Mouse (Mus musculus): ENCODE measurements around the gene Gna13. TPM values are rescaled to one million over a fixed set of nuclear protein-coding genes. Genes with fewer than 3 reads are reported as not detected.

Gna13 gene
- polyA plus RNA-seq, 1 experiment, result 24.1 TPM

DNA sequence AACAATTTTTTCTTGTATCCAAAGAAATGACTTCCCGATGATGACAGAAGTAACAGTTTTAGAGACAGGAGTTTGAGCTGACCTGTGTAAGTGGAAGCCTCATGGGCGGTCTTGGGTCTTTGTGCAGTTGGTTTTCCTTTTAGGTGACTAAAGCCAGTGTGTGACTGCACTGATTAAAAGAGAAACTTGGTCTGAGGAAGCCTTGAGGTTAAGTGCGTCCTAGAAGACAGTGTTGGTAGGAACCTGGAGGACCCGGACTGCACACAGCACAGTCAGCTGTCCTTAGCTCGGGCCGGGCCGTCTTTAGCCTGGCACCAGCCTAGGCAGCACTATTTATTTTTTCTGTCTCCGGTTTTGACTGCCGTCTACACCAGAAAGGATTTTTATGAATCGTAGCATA, 2.2 kb downstream of the Gna13 start:
- no peak overlapping the region for H3ac ChIP-seq (ENCODE audit: control insufficient read depth, insufficient read length)
- no peak for TF ChIP-seq SRF (IDR thresholded peaks at IDR 0.05; ENCODE audit: control insufficient read depth, insufficient read length, low read depth)
- TF ChIP-seq TCF12 (IDR thresholded peaks at IDR 0.05; ENCODE audit: insufficient read depth, poor library complexity, severe bottlenecking), result no peak
- no peak for TF ChIP-seq MAX (IDR thresholded peaks at IDR 0.05; ENCODE audit: low read depth)
- TF ChIP-seq POLR2A (IDR thresholded peaks at IDR 0.05; ENCODE audit: insufficient read length, low read depth), result no peak
- TF ChIP-seq MYOD1 (IDR thresholded peaks at IDR 0.05; ENCODE audit: control insufficient read depth in 1 of 3, insufficient read length in 2 of 3, low read depth in 2 of 3), result no peak
- TF ChIP-seq USF1 (IDR thresholded peaks at IDR 0.05; ENCODE audit: low read depth), result no peak
- no peak for TF ChIP-seq REST (IDR thresholded peaks at IDR 0.05; ENCODE audit: insufficient read depth, insufficient read length)
- no peak for TF ChIP-seq TCF3 (IDR thresholded peaks at IDR 0.05; ENCODE audit: insufficient read length, low read depth)
- no peak for TF ChIP-seq CEBPB (IDR thresholded peaks at IDR 0.05; ENCODE audit: insufficient read depth, poor library complexity, severe bottlenecking)
- TF ChIP-seq MYOG (IDR thresholded peaks at IDR 0.05; ENCODE audit: control insufficient read depth in 1 of 3, insufficient read depth in 1 of 3, insufficient read length in 2 of 3, low read depth in 2 of 3), result no peak
- TF ChIP-seq POLR2AphosphoS2 (IDR thresholded peaks at IDR 0.05; ENCODE audit: insufficient read length, low read depth), result no peak
- no peak for TF ChIP-seq E2F4 (IDR thresholded peaks at IDR 0.05; ENCODE audit: insufficient read depth)
- H3K79me2 ChIP-seq (ENCODE audit: control insufficient read depth, insufficient read depth), result peaks cover 69% of the 10 kb centered on the region
- peaks cover 8% of the 10 kb centered on the region for H3K36me3 ChIP-seq (ENCODE audit: control insufficient read depth, insufficient read depth)
- peak overlapping the region; percentile 81 for H3K4me2 ChIP-seq (ENCODE audit: low read depth)
- H3K27me3 ChIP-seq (ENCODE audit: control insufficient read depth, insufficient read depth, insufficient read length), result no peaks in the 10 kb centered on the region
- peak overlapping the region; percentile 80 for H3K4me3 ChIP-seq

DNA sequence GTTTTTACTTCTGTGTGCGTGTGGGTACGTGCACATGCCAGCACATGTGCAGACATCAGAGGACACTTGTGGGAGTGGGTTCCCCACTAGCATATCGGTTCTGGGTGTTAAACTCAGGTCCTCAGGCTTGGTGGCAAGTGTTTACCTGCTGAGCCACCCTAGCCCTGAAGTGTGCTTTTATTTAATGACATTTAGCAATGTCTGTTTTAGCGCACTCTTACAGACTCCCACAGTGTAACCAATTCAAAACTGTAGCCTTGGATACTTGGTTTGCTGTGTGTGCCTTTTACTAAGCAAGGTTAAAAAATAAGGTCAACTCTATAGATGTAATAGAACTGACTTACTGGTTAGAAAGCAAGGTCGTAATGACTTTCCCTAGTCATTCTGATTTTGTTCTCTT, 3.2 kb downstream of the Gna13 start:
- Histone ChIP-seq H3K27me3 (ENCODE audit: control insufficient read depth, insufficient read depth, insufficient read length) (no peaks in the 10 kb centered on the region), H3ac (ENCODE audit: control insufficient read depth, insufficient read length) (no peak overlapping the region), H3K4me2 (ENCODE audit: low read depth) (peak overlapping the region; percentile 81), H3K36me3 (ENCODE audit: control insufficient read depth, insufficient read depth) (peaks cover 8% of the 10 kb centered on the region), H3K79me2 (ENCODE audit: control insufficient read depth, insufficient read depth) (peaks cover 78% of the 10 kb centered on the region), H3K4me3 (peak overlapping the region; percentile 80)
- no peak for TF ChIP-seq MAX (IDR thresholded peaks at IDR 0.05; ENCODE audit: low read depth)
- no peak for TF ChIP-seq POLR2A (IDR thresholded peaks at IDR 0.05; ENCODE audit: insufficient read length, low read depth)
- TF ChIP-seq CEBPB (IDR thresholded peaks at IDR 0.05; ENCODE audit: insufficient read depth, poor library complexity, severe bottlenecking), result no peak
- no peak for TF ChIP-seq TCF3 (IDR thresholded peaks at IDR 0.05; ENCODE audit: insufficient read length, low read depth)
- TF ChIP-seq MYOG (IDR thresholded peaks at IDR 0.05; ENCODE audit: control insufficient read depth in 1 of 3, insufficient read depth in 1 of 3, insufficient read length in 2 of 3, low read depth in 2 of 3), result no peak
- TF ChIP-seq REST (IDR thresholded peaks at IDR 0.05; ENCODE audit: insufficient read depth, insufficient read length), result no peak
- no peak for TF ChIP-seq SRF (IDR thresholded peaks at IDR 0.05; ENCODE audit: control insufficient read depth, insufficient read length, low read depth)
- TF ChIP-seq MYOD1 (IDR thresholded peaks at IDR 0.05; ENCODE audit: control insufficient read depth in 1 of 3, insufficient read length in 2 of 3, low read depth in 2 of 3), result no peak
- no peak for TF ChIP-seq USF1 (IDR thresholded peaks at IDR 0.05; ENCODE audit: low read depth)
- no peak for TF ChIP-seq TCF12 (IDR thresholded peaks at IDR 0.05; ENCODE audit: insufficient read depth, poor library complexity, severe bottlenecking)
- no peak for TF ChIP-seq POLR2AphosphoS2 (IDR thresholded peaks at IDR 0.05; ENCODE audit: insufficient read length, low read depth)
- no peak for TF ChIP-seq E2F4 (IDR thresholded peaks at IDR 0.05; ENCODE audit: insufficient read depth)

DNA sequence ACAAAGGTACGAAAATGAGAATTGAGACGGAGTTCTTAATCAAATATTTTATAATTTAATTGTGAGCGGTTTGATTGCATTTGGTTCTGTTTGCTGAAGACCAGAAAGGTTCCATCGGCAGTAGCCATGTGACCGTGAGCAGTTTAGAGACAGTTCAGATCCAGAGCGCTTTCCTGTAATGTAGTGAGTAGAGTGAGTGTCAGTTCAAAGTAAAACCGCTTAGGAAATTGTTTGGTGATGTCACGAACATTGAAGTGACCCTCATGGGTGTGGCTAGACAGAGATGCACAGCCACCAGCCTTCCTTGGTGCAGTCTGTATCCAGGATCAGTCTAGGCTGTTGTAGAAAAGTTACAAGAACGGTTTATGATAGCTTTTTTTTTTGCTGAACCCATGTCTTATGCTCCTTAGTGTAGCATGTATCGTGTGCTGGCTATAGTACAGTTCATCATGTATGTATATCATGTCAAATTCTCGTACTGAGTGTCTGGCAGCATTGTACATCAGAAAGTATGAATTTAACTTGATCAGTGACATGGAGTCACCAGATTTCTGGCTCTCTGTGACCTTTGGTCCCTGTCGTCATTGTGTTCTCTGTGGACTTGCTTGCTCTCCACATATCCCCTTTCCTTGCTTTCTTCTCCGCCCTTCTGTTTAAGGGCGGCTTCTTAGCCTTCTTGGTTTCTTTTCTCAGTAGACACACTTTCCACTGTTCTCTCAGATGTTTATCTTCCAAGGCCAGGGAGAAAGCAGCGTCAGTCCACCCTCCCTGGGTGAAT, 4.4 kb downstream of the Gna13 start:
- Histone ChIP-seq H3K4me2 (ENCODE audit: low read depth) (no peak overlapping the region), H3K36me3 (ENCODE audit: control insufficient read depth, insufficient read depth) (peaks cover 8% of the 10 kb centered on the region), H3K4me3 (no peak overlapping the region), H3K79me2 (ENCODE audit: control insufficient read depth, insufficient read depth) (peaks cover 90% of the 10 kb centered on the region), H3K27me3 (ENCODE audit: control insufficient read depth, insufficient read depth, insufficient read length) (no peaks in the 10 kb centered on the region), H3ac (ENCODE audit: control insufficient read depth, insufficient read length) (no peak overlapping the region)
- TF ChIP-seq MAX (IDR thresholded peaks at IDR 0.05; ENCODE audit: low read depth), result no peak

DNA sequence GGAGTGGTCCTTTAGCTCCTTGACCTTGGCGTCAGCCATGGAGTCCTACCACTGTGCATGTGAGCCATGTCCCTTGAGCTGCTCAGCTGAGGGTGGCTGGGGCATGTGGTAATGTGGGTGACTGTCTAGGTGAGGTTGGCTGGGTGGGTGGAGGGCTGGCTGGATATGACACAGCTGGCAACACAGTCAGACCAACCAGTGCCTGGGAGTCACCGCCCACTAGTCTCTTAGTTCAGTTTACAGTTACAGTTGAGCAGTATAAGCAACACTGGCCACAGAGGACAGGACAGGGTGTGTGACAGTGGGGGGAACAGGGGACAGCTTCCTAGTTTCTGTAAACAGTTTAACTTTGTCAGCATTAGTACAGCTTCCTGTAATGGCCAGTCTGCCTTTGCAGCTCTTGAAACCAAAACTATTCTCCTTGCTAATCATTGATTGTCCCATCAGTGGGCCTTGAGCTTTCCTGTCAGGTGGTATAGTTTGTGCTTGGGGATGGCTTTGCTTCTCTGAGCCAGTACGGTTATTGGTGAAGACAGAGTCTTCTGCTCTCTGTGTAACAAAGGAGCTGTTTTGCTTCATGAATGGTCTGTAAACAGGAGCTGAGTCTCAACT, 6.5 kb downstream of the Gna13 start:
- Histone ChIP-seq H3K27me3 (ENCODE audit: control insufficient read depth, insufficient read depth, insufficient read length) (no peaks in the 10 kb centered on the region), H3K36me3 (ENCODE audit: control insufficient read depth, insufficient read depth) (peaks cover 11% of the 10 kb centered on the region), H3ac (ENCODE audit: control insufficient read depth, insufficient read length) (no peak overlapping the region), H3K4me2 (ENCODE audit: low read depth) (no peak overlapping the region), H3K4me3 (no peak overlapping the region), H3K79me2 (ENCODE audit: control insufficient read depth, insufficient read depth) (peaks cover 100% of the 10 kb centered on the region)
- TF ChIP-seq REST (IDR thresholded peaks at IDR 0.05; ENCODE audit: insufficient read depth, insufficient read length) (no peak), SRF (IDR thresholded peaks at IDR 0.05; ENCODE audit: control insufficient read depth, insufficient read length, low read depth) (no peak), E2F4 (IDR thresholded peaks at IDR 0.05; ENCODE audit: insufficient read depth) (no peak), MAX (IDR thresholded peaks at IDR 0.05; ENCODE audit: low read depth) (no peak), CEBPB (IDR thresholded peaks at IDR 0.05; ENCODE audit: insufficient read depth, poor library complexity, severe bottlenecking) (no peak), MYOG (IDR thresholded peaks at IDR 0.05; ENCODE audit: control insufficient read depth in 1 of 3, insufficient read depth in 1 of 3, insufficient read length in 2 of 3, low read depth in 2 of 3) (no peak), TCF12 (IDR thresholded peaks at IDR 0.05; ENCODE audit: insufficient read depth, poor library complexity, severe bottlenecking) (no peak), MYOD1 (IDR thresholded peaks at IDR 0.05; ENCODE audit: control insufficient read depth in 1 of 3, insufficient read length in 2 of 3, low read depth in 2 of 3) (no peak), USF1 (IDR thresholded peaks at IDR 0.05; ENCODE audit: low read depth) (no peak), POLR2A (IDR thresholded peaks at IDR 0.05; ENCODE audit: insufficient read length, low read depth) (no peak), TCF3 (IDR thresholded peaks at IDR 0.05; ENCODE audit: insufficient read length, low read depth) (no peak), POLR2AphosphoS2 (IDR thresholded peaks at IDR 0.05; ENCODE audit: insufficient read length, low read depth) (no peak)
